Mouse (Mus musculus) heart, adult 2 months (tissue): Measurements from ENCODE around the gene Agr3. TPM values are rescaled to one million over a fixed set of nuclear protein-coding genes. Genes with fewer than 3 reads are reported as not detected.

Source experiments
- DNase-seq, 2 experiments: peaks; one replicate each; pipeline ENCODE4 v3.0.0; 2021
- H3K27ac ChIP-seq: fragments of 200-600 bp; 2 replicates; pipeline ENCODE4 v1.8.1; 2022
- H3K27me3 ChIP-seq: fragments of 200-500 bp; 2 replicates; pipeline ENCODE4 v1.6.1; 2012; ENCODE audit warnings: mild to moderate bottlenecking, low read length, inconsistent platforms, mixed read lengths; ENCODE audit not compliant: control insufficient read depth, insufficient read depth
- H3K36me3 ChIP-seq: fragments of 200-500 bp; 2 replicates; pipeline ENCODE4 v1.6.1; 2012; ENCODE audit warnings: low read length, inconsistent platforms; ENCODE audit not compliant: control insufficient read depth, insufficient read depth
- H3K4me1 ChIP-seq: fragments of 200-500 bp; 2 replicates; pipeline ENCODE4 v1.6.1; 2011; ENCODE audit warnings: low read length; ENCODE audit not compliant: control insufficient read depth, insufficient read depth
- H3K4me3 ChIP-seq: fragments of 200-600 bp; 2 replicates; pipeline ENCODE4 v1.8.1; 2022
- H3K79me2 ChIP-seq: fragments of 200-500 bp; replicated peaks from 2 replicates; pipeline ENCODE4 v1.6.1; 2012; ENCODE audit warnings: mild to moderate bottlenecking, inconsistent platforms, low read length, moderate library complexity, mixed read lengths; ENCODE audit not compliant: control insufficient read depth, insufficient read depth
- H3K9ac ChIP-seq: fragments of 200-500 bp; 2 replicates; pipeline ENCODE4 v1.6.1; 2012; ENCODE audit warnings: low read depth, mild to moderate bottlenecking, control low read depth, inconsistent platforms, low read length, mixed read lengths
- CTCF ChIP-seq: fragments of 200-600 bp; IDR thresholded peaks from 2 replicates; pipeline ENCODE4 v1.8.1; 2022; ENCODE audit warnings: antibody characterized with exemption, mild to moderate bottlenecking, moderate library complexity
- EP300 ChIP-seq: fragments of 200-500 bp; IDR thresholded peaks from 2 replicates; pipeline ENCODE4 v1.6.1; 2011; ENCODE audit warnings: low read depth, low read length, control low read depth; ENCODE audit not compliant: insufficient read depth
- POLR2A ChIP-seq: fragments of 200-500 bp; IDR thresholded peaks from 2 replicates; pipeline ENCODE4 v1.6.1; 2011; ENCODE audit warnings: mild to moderate bottlenecking, low read depth, low read length, control low read depth; ENCODE audit not compliant: insufficient read depth
- WGBS: fragments of 180-500 bp; shearing (Covaris S2); methylation state at CpG from one replicate; pipeline ENCODE4 v1.1.7; 2018; 5-methylcytosine and 5-hydroxymethylcytosine counted together
- intact Hi-C: fragments of 180-260 bp; cut with DNase I; formaldehyde crosslinking; loops from one replicate; pipeline ENCODE4 v1.15.1; 2025
- long read RNA-seq: library from polyadenylated mRNA; stranded (forward); transcript quantifications from one replicate; pipeline ENCODE4 v2.0.0, GENCODE M21; 2021
- polyA plus RNA-seq: library from polyadenylated mRNA; depleted of rRNA; stranded (reverse); fragments of >200 nt; gene quantifications from 2 replicates; pipeline ENCODE4 v1.2.3, GENCODE M21; 2012; rRNA removed
- total RNA-seq, 2 experiments: library from RNA; stranded (reverse); gene quantifications; 2 replicates each; pipeline ENCODE4 v1.2.3; 2021

The Agr3 gene
- not detected for total RNA-seq
- polyA plus RNA-seq, result 0.37 TPM in 1 of 2 replicates, not detected in the other
- long read RNA-seq, result 0 reads

GRCm38 (mm10) chr12:35925402-35925801 lies at the start of gene Agr3:
Gene Agr3, plus strand, starts transcription at chr12:35925620.
- 89% methylated on average over 9 of the region's 9 CpGs for WGBS
- Histone ChIP-seq H3K79me2 (no peaks in the 10 kb centered on the region), H3K4me3 (no peak within 1 kb of the TSS), H3K4me1 (no peaks in the 10 kb centered on the region), H3K27me3 (no peaks in the 10 kb centered on the region), H3K9ac (no peak within 1 kb of the TSS), H3K27ac (no peak within 1 kb of the TSS), H3K36me3 (no peaks in the 10 kb centered on the region)
- no peak for DNase-seq
- intact Hi-C loops, result no loop called here
- TF ChIP-seq CTCF (no peak), EP300 (no peak), POLR2A (no peak)

- Histone ChIP-seq H3K27ac (no peak overlapping the region), H3K36me3 (no peaks in the 10 kb centered on the region), H3K9ac (no peak overlapping the region), H3K27me3 (no peaks in the 10 kb centered on the region), H3K79me2 (no peaks in the 10 kb centered on the region), H3K4me3 (no peak overlapping the region), H3K4me1 (no peaks in the 10 kb centered on the region; the same call in 1 of the 2 replicates)
- intact Hi-C loops, result loop anchor here (2.0 kb wide), 2 partner anchors 352 to 576 kb away; no protein-coding TSS in a partner anchor
- 43% methylated on average over 9 of the region's 9 CpGs for WGBS
- TF ChIP-seq CTCF (peak; percentile 77), EP300 (0 out of 2 replicates have a peak, but pooled peaks have one; percentile 13), POLR2A (no peak)
- peak; percentile 31 to 49 for DNase-seq
Measured at GRCm38 (mm10) chr12:35884892-35885558, 40.4 kb upstream of the Agr3 start.

- intact Hi-C loops, result no loop called here
- DNase-seq, result no peak
- Histone ChIP-seq H3K79me2 (no peaks in the 10 kb centered on the region), H3K4me1 (no peaks in the 10 kb centered on the region; the same call in none of the 2 replicates), H3K4me3 (no peak overlapping the region), H3K9ac (no peak overlapping the region), H3K27ac (no peak overlapping the region), H3K27me3 (no peaks in the 10 kb centered on the region), H3K36me3 (no peaks in the 10 kb centered on the region)
- TF ChIP-seq EP300, result no peak
- TF ChIP-seq CTCF, result no peak
- no peak for TF ChIP-seq POLR2A
- WGBS, result 58% methylated on average over 2 of the region's 2 CpGs
Measured at GRCm38 (mm10) chr12:35889383-35889782, 36.0 kb upstream of the Agr3 start.

GRCm38 (mm10) chr12:35890756-35891155 lies 34.7 kb upstream of the Agr3 start:
- H3K27ac ChIP-seq, result no peak overlapping the region
- H3K79me2 ChIP-seq, result no peaks in the 10 kb centered on the region
- DNase-seq, result no peak
- intact Hi-C loops, result loop anchor here (10.0 kb wide), 2 partner anchors 294 to 324 kb away; no protein-coding TSS in a partner anchor
- no peaks in the 10 kb centered on the region; the same call in none of the 2 replicates for H3K4me1 ChIP-seq
- H3K4me3 ChIP-seq, result no peak overlapping the region
- WGBS, result 76% methylated on average over 2 of the region's 2 CpGs
- no peaks in the 10 kb centered on the region for H3K36me3 ChIP-seq
- TF ChIP-seq EP300 (no peak), CTCF (no peak), POLR2A (no peak)
- H3K27me3 ChIP-seq, result no peaks in the 10 kb centered on the region
- H3K9ac ChIP-seq, result no peak overlapping the region

GRCm38 (mm10) chr12:35894304-35894900 lies 31.0 kb upstream of the Agr3 start:
- Histone ChIP-seq H3K4me3 (no peak overlapping the region), H3K4me1 (no peaks in the 10 kb centered on the region; the same call in none of the 2 replicates), H3K79me2 (no peaks in the 10 kb centered on the region), H3K27me3 (no peaks in the 10 kb centered on the region), H3K27ac (no peak overlapping the region), H3K9ac (no peak overlapping the region), H3K36me3 (no peaks in the 10 kb centered on the region)
- no peak for DNase-seq
- intact Hi-C loops, result loop anchor here (10.0 kb wide), 2 partner anchors 290 to 320 kb away; no protein-coding TSS in a partner anchor
- WGBS, result 48% methylated on average over 6 of the region's 6 CpGs
- no peak for TF ChIP-seq POLR2A
- TF ChIP-seq CTCF, result no peak
- no peak for TF ChIP-seq EP300
